Mouse (Mus musculus) retina, postnatal 7 days (tissue): ENCODE measurements at regions not wholly inside any gene's neighbourhood (a gene's known extent, or its start where the extent isn't known, plus 50 kb on each side); places are given as distances from the start of the nearest gene placed in this dataset.

Source experiments
- DNase-seq: peaks from one replicate; pipeline ENCODE4 v3.0.0-alpha.2; 2012; ENCODE audit warnings: low read depth, low spot score

DNA sequence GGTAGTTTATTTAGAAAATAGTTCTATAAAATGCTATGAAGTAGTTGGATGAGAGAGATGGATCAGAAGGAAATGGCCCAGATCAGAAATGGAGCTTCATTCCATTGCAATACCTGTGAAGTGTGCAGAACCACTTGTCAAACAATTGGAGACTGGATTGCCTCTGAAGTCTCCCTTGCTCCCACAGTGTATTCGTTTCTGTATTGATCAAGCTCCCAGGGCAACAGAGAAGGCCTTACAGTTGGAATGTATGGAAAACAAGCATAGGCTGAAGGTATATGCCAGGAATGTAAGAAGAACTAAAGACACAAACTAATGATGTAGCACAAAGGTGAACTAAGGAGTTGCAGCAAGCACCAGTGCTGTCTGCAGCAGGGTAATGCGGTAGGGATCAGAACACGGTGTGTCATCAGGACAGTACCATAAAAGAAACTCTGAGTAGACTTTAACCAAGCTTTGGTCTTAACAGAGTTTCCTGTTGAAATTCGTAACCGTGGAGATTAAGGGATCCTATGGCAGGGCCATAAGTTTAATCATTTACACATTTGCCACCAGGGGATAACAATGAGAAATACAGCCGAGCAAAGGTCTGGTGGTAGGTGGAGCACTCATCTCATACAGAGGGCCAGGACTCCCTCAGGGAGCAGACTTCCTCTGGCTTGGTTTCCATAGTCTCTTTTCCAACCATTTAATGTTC lies 732.9 kb upstream of the 2610301B20Rik start:
- DNase-seq = no peak

DNA sequence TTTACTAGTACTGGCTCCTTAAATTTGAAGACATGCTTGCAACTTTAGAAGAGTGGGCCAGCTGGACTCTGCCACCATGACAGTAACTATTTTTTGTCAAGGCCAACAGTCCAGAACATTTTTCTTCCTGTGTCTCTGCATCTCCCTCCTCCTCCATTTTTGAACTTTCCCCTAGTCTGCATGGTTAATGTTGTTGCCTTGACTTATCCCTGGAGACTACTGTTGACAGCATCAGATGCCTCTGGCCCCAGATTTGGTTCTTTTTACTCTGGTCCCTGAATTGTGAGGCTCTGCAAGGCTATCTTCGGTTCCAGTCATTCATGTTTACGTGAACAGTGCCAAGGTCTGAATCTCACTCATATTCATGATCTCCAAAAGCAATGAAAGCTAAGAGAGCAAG lies 724.4 kb upstream of the 2610301B20Rik start:
- DNase-seq = no peak

DNA sequence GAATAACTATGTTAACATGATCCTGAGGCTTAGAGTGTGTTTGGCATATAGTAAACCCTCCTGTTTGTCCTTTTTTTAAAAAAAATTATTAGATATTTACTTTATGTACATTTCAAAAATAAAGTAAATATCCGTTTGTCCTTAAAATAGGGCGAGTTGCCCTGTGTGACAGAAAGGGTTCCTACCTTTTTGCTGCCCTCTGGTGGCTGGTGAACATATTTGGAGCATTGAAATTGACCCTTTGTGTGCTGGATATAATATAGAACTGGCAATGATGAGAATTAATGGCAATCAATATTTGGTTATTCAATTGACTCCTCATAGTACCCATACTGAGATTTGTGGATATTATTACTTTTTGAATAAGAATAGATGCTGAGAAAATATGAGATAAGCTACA lies 723.8 kb upstream of the 2610301B20Rik start:
- DNase-seq = peak; percentile 21

DNA sequence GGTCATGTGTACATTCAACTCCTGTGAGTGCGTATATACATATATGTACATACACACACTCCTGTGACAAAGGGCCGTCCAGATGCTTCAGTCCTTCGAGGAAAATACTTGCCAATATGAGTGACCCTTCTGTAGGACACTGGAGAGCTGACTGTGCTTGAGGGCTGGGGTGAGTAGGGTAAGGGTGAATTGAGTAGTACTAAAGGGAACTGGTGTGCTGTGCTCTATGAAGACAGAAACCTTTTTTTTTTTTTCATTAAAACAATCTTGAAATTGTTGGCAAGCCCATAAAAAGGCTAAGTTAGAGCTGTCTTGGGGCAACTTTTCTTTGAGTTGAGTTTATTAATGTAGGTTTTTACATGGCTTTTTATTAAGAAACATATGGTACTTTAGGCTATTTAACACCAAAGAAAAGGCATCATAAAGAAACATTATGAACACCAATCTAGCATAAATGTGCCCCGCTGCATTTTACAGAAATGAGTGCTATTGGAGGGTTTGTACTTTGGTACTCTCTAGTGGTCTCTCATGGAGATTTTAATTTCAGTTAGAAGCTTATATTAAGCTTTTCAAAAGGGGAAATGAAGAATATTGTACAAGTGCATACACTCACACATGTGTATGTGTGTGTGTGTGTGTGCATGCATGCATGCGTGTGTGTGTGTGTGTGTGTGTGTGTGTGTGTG lies 718.5 kb upstream of the 2610301B20Rik start:
- no peak for DNase-seq

DNA sequence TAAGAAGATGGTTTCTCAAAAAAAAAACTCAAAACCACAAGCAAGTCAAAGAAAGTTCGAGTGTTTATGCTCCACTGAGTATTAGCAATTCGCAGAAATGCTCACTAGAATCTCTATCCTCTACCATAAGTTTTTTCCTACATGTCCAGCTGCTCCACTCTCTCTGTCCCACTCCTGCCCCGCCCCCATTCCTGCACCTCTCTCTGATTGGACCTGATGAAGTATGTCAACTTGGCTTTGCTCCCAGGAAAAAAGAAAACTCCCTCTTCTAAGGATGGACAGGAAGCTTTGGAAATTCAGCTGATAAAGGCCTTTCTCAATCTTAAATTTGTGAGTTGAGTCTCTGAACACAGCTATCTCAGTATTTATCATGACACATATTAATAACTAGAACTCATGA lies 684.4 kb upstream of the 2610301B20Rik start:
- no peak for DNase-seq

- no peak for DNase-seq
Observed at GRCm38 (mm10) chr4:10197245-10197943, 676.9 kb upstream of the 2610301B20Rik start.

DNA sequence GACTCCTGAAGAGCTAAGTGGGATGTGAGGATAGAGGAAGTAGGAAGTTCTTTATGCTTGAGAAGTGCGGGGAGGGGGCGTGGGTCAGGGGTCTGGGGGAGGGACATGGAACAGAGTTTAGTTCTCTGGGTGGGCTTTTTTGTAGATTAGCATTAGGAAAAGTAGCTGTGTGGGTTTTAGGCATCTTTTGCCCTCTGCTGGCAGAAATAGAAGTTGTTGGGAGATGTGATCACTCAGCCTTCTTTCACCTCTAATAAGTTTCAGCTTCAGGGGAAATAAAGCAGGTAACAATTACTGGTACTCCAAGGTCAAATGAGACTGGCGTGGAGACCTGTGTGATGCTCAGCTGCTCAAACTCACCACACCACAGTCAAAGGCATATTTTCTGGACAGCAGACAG lies 672.5 kb upstream of the 2610301B20Rik start:
- no peak for DNase-seq

- no peak for DNase-seq
Observed at GRCm38 (mm10) chr4:10204224-10204623, 670.1 kb upstream of the 2610301B20Rik start.

- no peak for DNase-seq
Observed at GRCm38 (mm10) chr4:10209324-10209923, 664.9 kb upstream of the 2610301B20Rik start.

- DNase-seq = no peak
Observed at GRCm38 (mm10) chr4:10211303-10211702, 663.0 kb upstream of the 2610301B20Rik start.

GRCm38 (mm10) chr4:10235324-10235723 lies 639.0 kb upstream of the 2610301B20Rik start:
- DNase-seq = no peak

DNA sequence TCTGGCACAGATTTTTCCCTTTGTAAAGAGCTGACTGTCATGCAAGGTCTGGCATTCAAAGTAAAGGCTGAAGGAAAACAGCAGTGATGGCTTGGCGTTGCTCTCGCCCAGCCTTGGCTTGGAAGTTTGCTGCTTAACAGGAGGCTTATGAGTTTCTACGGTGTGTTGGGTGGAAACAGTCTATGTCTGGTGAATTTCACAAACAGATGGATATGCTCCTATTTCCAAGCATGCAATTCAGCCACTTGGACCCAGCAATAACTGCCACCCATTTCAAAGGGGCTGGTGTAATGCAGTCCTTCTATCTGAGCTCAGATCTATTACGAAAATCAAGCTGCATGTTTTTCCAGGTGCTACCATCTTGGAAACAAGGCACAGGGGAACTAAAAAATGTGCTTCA lies 632.2 kb upstream of the 2610301B20Rik start:
- no peak for DNase-seq

GRCm38 (mm10) chr4:10242909-10243308 lies 631.4 kb upstream of the 2610301B20Rik start:
- no peak for DNase-seq

DNA sequence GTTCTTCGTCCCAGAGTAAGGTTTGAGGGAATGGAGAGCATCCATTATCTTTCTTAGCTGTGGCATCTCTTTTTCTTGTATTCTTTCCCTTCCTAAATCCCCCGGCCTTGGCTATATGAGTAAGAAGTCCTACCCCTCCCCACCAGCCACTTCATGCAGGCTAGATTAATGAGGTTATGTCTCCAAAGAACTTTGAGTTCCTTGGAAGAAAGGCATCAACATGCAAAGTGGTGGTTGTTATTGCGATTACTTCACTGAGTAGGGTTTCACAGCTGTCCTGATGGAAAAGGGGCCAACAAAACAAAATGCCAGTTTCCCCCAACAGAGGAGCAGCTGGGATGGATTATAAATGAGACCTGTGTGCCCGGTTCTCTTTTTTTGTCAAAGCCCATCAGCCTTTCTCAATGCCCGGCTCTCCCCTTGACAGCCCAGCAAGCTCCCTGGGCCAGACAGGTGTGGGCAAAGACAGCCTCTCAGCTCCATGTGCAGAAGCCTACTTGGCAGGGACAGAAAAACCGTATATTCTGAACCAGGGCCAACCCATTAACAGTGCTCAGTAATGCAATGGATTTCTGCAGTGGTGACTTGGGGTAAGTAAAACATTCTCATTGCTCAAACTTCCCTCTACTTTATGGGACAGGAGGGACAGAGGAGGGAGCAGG lies 620.1 kb upstream of the 2610301B20Rik start:
- no peak for DNase-seq

DNA sequence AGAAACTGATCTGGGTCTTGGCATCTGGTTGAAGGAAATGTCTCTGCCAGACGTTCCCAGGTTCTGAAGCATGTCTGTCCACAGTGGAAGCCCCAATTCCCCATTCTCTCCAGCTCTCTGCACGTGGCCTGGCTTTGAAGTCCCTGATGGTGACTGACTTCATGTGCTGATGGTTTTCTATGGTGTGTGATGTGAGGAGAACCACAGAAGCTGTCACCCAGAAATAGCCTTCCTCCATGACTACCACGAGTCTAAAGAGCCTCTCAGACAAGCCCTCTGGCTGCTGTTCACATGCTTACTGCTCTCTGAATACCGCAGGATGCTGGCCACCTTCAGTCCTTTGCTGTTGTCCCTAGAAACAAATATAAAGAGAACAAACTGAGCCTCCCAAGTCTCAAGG lies 616.8 kb upstream of the 2610301B20Rik start:
- DNase-seq = no peak

DNA sequence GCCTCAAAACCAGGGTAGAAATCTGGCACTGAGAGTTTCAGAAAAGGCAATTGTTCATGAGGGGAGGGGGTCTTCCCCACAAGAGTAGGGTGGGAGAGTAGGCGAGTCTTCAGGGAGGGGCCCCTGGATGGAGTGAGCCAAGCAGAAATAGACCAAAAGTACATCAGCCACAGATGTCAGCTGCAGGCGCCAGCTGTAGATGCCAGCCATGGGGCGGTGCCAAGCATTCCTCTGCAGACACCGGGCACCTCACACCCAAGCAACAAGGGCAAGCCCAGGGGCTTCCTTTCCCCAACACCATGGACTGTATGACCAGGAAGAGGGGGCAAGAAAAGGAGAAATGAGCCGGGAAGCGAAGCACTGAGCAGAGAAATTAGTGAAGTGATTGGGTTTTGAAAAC lies 613.9 kb upstream of the 2610301B20Rik start:
- DNase-seq = no peak

- DNase-seq = no peak
Observed at GRCm38 (mm10) chr4:10265942-10266341, 608.4 kb upstream of the 2610301B20Rik start.

- DNase-seq = no peak
Observed at GRCm38 (mm10) chr4:10285562-10285961, 588.7 kb upstream of the 2610301B20Rik start.

GRCm38 (mm10) chr4:10290326-10290725 lies 584.0 kb upstream of the 2610301B20Rik start:
- no peak for DNase-seq

- DNase-seq = no peak
Observed at GRCm38 (mm10) chr4:10295012-10295530, 579.2 kb upstream of the 2610301B20Rik start.

DNA sequence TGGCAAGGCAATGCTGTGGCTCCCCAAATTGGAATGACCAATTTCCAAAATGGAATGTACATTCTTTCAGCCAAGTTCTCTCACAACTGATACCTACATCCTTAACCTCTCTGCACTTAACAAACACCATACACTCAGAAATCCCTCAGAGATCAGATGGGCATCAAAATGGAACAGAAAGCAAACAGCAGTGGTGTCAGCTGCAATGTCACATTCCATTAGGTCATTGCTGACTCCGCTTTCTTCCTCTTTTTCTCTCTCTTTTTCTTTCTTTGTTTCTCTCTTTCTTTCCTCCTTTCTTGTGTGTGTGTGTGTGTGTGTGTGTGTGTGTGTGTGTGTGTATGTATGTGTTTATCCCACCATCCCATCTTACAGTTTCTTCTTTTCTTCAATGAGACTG lies 578.1 kb upstream of the 2610301B20Rik start:
- no peak for DNase-seq

GRCm38 (mm10) chr4:10311886-10312285 lies 562.4 kb upstream of the 2610301B20Rik start:
- DNase-seq = no peak
